Mouse (Mus musculus): ENCODE measurements around the gene Olfr786. TPM values are rescaled to one million over a fixed set of nuclear protein-coding genes. Genes with fewer than 3 reads are reported as not detected.

The Olfr786 gene
- not detected for total RNA-seq (2022)

GRCm38 (mm10) chr10:129427006-129427405 is at the start of gene Olfr786:
Gene Olfr786, plus strand, starts transcription at chr10:129427306.
- DNase-seq (ENCODE audit: low spot score), result no peak

- DNase-seq (ENCODE audit: low spot score), result no peak
Observed at GRCm38 (mm10) chr10:129383783-129384182, 43.3 kb upstream of the Olfr786 start, which contains the start of gene Olfr784. Gene Olfr784, plus strand, starts transcription at chr10:129384083.

GRCm38 (mm10) chr10:129400892-129401291 is 26.2 kb upstream of the Olfr786 start:
- no peak for DNase-seq (ENCODE audit: low spot score)

- DNase-seq (ENCODE audit: low spot score), result no peak
Observed at GRCm38 (mm10) chr10:129405126-129405525, 22.0 kb upstream of the Olfr786 start, which contains the start of gene Olfr785. Gene Olfr785, plus strand, starts transcription at chr10:129405426.

GRCm38 (mm10) chr10:129461562-129461961 is 34.5 kb downstream of the Olfr786 start, which contains the start of gene Olfr787:
Gene Olfr787, plus strand, starts transcription at chr10:129461862.
- no peak for DNase-seq (ENCODE audit: low spot score)

- DNase-seq (ENCODE audit: low spot score), result no peak
Observed at GRCm38 (mm10) chr10:129470698-129471097, 43.6 kb downstream of the Olfr786 start, which contains the start of gene Olfr788. Gene Olfr788, plus strand, starts transcription at chr10:129470998.

GRCm38 (mm10) chr10:129473256-129473655 is 46.1 kb downstream of the Olfr786 start:
- no peak for DNase-seq (ENCODE audit: low spot score)

GRCm38 (mm10) chr10:129473723-129474122 is 46.6 kb downstream of the Olfr786 start:
- no peak for DNase-seq (ENCODE audit: low spot score)

GRCm38 (mm10) chr10:129484452-129484851 is 57.3 kb downstream of the Olfr786 start, which contains the start of gene Olfr789:
Gene Olfr789, plus strand, starts transcription at chr10:129484752.
- DNase-seq (ENCODE audit: low spot score), result no peak

Other genes starting within 250 kb of the Olfr786 start
- not detected for gene Olfr772, start 249.4 kb upstream of the Olfr786 start, total RNA-seq (2022)
- gene Olfr773, start 239.9 kb upstream of the Olfr786 start, total RNA-seq (2022), result not detected
- not detected for gene Olfr774, start 191.1 kb upstream of the Olfr786 start, total RNA-seq (2022)
- not detected for gene Olfr775, start 178.9 kb upstream of the Olfr786 start, total RNA-seq (2022)
- gene Olfr776, start 168.2 kb upstream of the Olfr786 start, total RNA-seq (2022), result not detected
- not detected for gene Olfr777, start 155.8 kb upstream of the Olfr786 start, total RNA-seq (2022)
- not detected for gene Olfr780, start 109.2 kb upstream of the Olfr786 start, total RNA-seq (2022)
- gene Olfr781, start 98.5 kb upstream of the Olfr786 start, total RNA-seq (2022), result not detected
- gene Olfr782, start 78.5 kb upstream of the Olfr786 start, total RNA-seq (2022), result not detected
- not detected for gene Olfr784, start 43.2 kb upstream of the Olfr786 start, total RNA-seq (2022)
- not detected for gene Olfr785, start 21.9 kb upstream of the Olfr786 start, total RNA-seq (2022)
- not detected for gene Olfr787, start 34.6 kb downstream of the Olfr786 start, total RNA-seq (2022)
- not detected for gene Olfr788, start 43.7 kb downstream of the Olfr786 start, total RNA-seq (2022)
- gene Olfr789, start 57.4 kb downstream of the Olfr786 start, total RNA-seq (2022), result not detected
- not detected for gene Olfr790, start 71.2 kb downstream of the Olfr786 start, total RNA-seq (2022)
- not detected for gene Olfr791, start 94.5 kb downstream of the Olfr786 start, total RNA-seq (2022)
- gene Olfr792, start 111.9 kb downstream of the Olfr786 start, total RNA-seq (2022), result not detected
- not detected for gene Olfr794, start 140.3 kb downstream of the Olfr786 start, total RNA-seq (2022)
- not detected for gene Olfr796, start 185.3 kb downstream of the Olfr786 start, total RNA-seq (2022)
- gene Olfr798, start 200.6 kb downstream of the Olfr786 start, total RNA-seq (2022), result not detected
- gene Olfr799, start 210.2 kb downstream of the Olfr786 start, total RNA-seq (2022), result not detected
- not detected for gene Olfr800, start 230.4 kb downstream of the Olfr786 start, total RNA-seq (2022)
- gene Olfr801, start 246.6 kb downstream of the Olfr786 start, total RNA-seq (2022), result not detected

Measured in heart, adult 8-10 months (tissue).